Mouse (Mus musculus) CH12.LX (cell line): Measurements from ENCODE around the gene Cabp2. TPM values are rescaled to one million over a fixed set of nuclear protein-coding genes. Genes with fewer than 3 reads are reported as not detected.

ENCODE experiments used
- DNase-seq: peaks from one replicate; pipeline ENCODE4 v3.0.0-alpha.2; 2013; ENCODE audit errors: extremely low read depth
- H3K27ac ChIP-seq: 2 replicates; pipeline ENCODE4 v1.5.1; 2012; ENCODE audit warnings: low read depth, mild to moderate bottlenecking, control low read depth, moderate library complexity; ENCODE audit not compliant: insufficient read depth
- H3K27me3 ChIP-seq: replicated peaks from 2 replicates; pipeline ENCODE3; 2012; ENCODE audit warnings: inconsistent platforms
- H3K36me3 ChIP-seq, 2 experiments: replicated peaks in 1 of 2; 2 replicates each; pipeline versions ENCODE3 to v1.6.1; 2012; ENCODE audit warnings: inconsistent platforms in 1 of 2, low read length in 1 of 2, mild to moderate bottlenecking in 1 of 2, mixed read lengths in 1 of 2, moderate library complexity in 1 of 2; ENCODE audit not compliant: control insufficient read depth in 1 of 2, insufficient read depth in 1 of 2
- H3K4me1 ChIP-seq, 2 experiments: 2 replicates each; pipeline ENCODE4 v1.6.1; 2012; ENCODE audit warnings: inconsistent platforms in 1 of 2, moderate library complexity in 1 of 2; ENCODE audit not compliant: insufficient read depth in 2 of 2, control insufficient read depth in 1 of 2
- H3K4me2 ChIP-seq: 2 replicates; pipeline ENCODE4 v1.6.1; 2012; ENCODE audit warnings: low read depth, mild to moderate bottlenecking, control low read depth; ENCODE audit not compliant: poor library complexity, insufficient read depth, severe bottlenecking
- H3K4me3 ChIP-seq, 3 experiments: fragments of 150-350 bp in 1 of 3; sonication (generic) in 1 of 3; replicated peaks in 1 of 3; 2 replicates each; pipeline versions ENCODE3 to v1.5.1; 2011 to 2012; ENCODE audit warnings: low read depth in 2 of 3, low read length in 2 of 3, mild to moderate bottlenecking in 2 of 3, moderate library complexity in 2 of 3, control low read depth in 1 of 3, improper control_type of control experiment in 1 of 3, inconsistent platforms in 1 of 3, mixed read lengths in 1 of 3; ENCODE audit not compliant: poor library complexity in 1 of 3
- H3K79me2 ChIP-seq: replicated peaks from 2 replicates; pipeline ENCODE4 v1.6.1; 2012; ENCODE audit warnings: mild to moderate bottlenecking, moderate library complexity; ENCODE audit not compliant: control insufficient read depth, poor library complexity, insufficient read depth, severe bottlenecking; ENCODE audit errors: extremely low read depth
- H3K9ac ChIP-seq: 2 replicates; pipeline ENCODE4 v1.6.1; 2012; ENCODE audit warnings: low read depth, mild to moderate bottlenecking, control low read depth, moderate library complexity; ENCODE audit not compliant: insufficient read depth
- H3K9me3 ChIP-seq: replicated peaks from 2 replicates; pipeline ENCODE3; 2012; ENCODE audit warnings: low read length, inconsistent platforms, mixed read lengths
- ELF1 ChIP-seq: IDR thresholded peaks from 2 replicates; pipeline ENCODE4 v1.6.1; 2014; ENCODE audit warnings: low read depth, mild to moderate bottlenecking, inconsistent platforms, low read length, improper control_type of control experiment
- EP300 ChIP-seq: IDR thresholded peaks from 2 replicates; pipeline ENCODE4 v1.6.1; 2011; ENCODE audit warnings: low read length, improper control_type of control experiment
- ETS1 ChIP-seq: conservative IDR thresholded peaks from 2 replicates; pipeline ENCODE4 v1.6.1; 2012; ENCODE audit warnings: low read depth, mild to moderate bottlenecking, inconsistent platforms, low read length, improper control_type of control experiment, moderate library complexity
- GABPA ChIP-seq: IDR thresholded peaks from 2 replicates; pipeline ENCODE4 v1.6.1; 2012; ENCODE audit warnings: low read depth, low read length, improper control_type of control experiment, inconsistent platforms; ENCODE audit not compliant: insufficient replicate concordance
- JUN ChIP-seq: IDR thresholded peaks from 2 replicates; pipeline ENCODE4 v1.6.1; 2011; ENCODE audit warnings: low read depth, mild to moderate bottlenecking, low read length, improper control_type of control experiment, moderate library complexity; ENCODE audit not compliant: insufficient read depth
- MAFK ChIP-seq: IDR thresholded peaks from 2 replicates; pipeline ENCODE4 v1.6.1; 2011; ENCODE audit warnings: low read length, improper control_type of control experiment; ENCODE audit not compliant: insufficient replicate concordance
- MAX ChIP-seq: IDR thresholded peaks from 2 replicates; pipeline ENCODE4 v1.6.1; 2011; ENCODE audit warnings: low read length, improper control_type of control experiment
- MAZ ChIP-seq: IDR thresholded peaks from 2 replicates; pipeline ENCODE4 v1.6.1; 2012; ENCODE audit warnings: low read depth, mild to moderate bottlenecking, inconsistent platforms, low read length, improper control_type of control experiment, moderate library complexity
- MXI1 ChIP-seq: IDR thresholded peaks from 2 replicates; pipeline ENCODE4 v1.6.1; 2011; ENCODE audit warnings: mild to moderate bottlenecking, low read depth, low read length, improper control_type of control experiment
- NRF1 ChIP-seq: IDR thresholded peaks from 2 replicates; pipeline ENCODE4 v1.6.1; 2014; ENCODE audit warnings: low read depth, mild to moderate bottlenecking, inconsistent platforms, low read length, improper control_type of control experiment, moderate library complexity
- POLR2A ChIP-seq: IDR thresholded peaks from 2 replicates; pipeline ENCODE4 v1.6.1; 2011; ENCODE audit warnings: low read depth, mild to moderate bottlenecking, improper control_type of control experiment, low read length
- SIN3A ChIP-seq: IDR thresholded peaks from 2 replicates; pipeline ENCODE4 v1.6.1; 2012; ENCODE audit warnings: low read length, improper control_type of control experiment, inconsistent platforms
- SMC3 ChIP-seq: IDR thresholded peaks from 2 replicates; pipeline ENCODE4 v1.6.1; 2011; ENCODE audit warnings: low read depth, low read length, improper control_type of control experiment
- TBP ChIP-seq: conservative IDR thresholded peaks from 2 replicates; pipeline ENCODE4 v1.6.1; 2011; ENCODE audit warnings: low read depth, low read length, improper control_type of control experiment
- TCF12 ChIP-seq: IDR thresholded peaks from 2 replicates; pipeline ENCODE4 v1.6.1; 2014; ENCODE audit warnings: low read depth, mild to moderate bottlenecking, inconsistent platforms, low read length, improper control_type of control experiment
- UBTF ChIP-seq: IDR thresholded peaks from 2 replicates; pipeline ENCODE4 v1.6.1; 2012; ENCODE audit warnings: low read depth, mild to moderate bottlenecking, inconsistent platforms, low read length, improper control_type of control experiment, moderate library complexity
- ZC3H11A ChIP-seq: IDR thresholded peaks from 2 replicates; pipeline ENCODE4 v1.6.1; 2012; ENCODE audit warnings: low read depth, mild to moderate bottlenecking, inconsistent platforms, low read length, improper control_type of control experiment
- ZMIZ1 ChIP-seq: IDR thresholded peaks from 2 replicates; pipeline ENCODE4 v1.6.1; 2012; ENCODE audit warnings: low read depth, mild to moderate bottlenecking, inconsistent platforms, low read length, improper control_type of control experiment
- ZNF384 ChIP-seq: IDR thresholded peaks from 2 replicates; pipeline ENCODE4 v1.6.1; 2012; ENCODE audit warnings: low read depth, low read length, improper control_type of control experiment, inconsistent platforms
- dilution Hi-C: fragments of 300-500 bp; cut with MboI; formaldehyde crosslinking; loops from 2 replicates; pipeline ENCODE4 v1.14.3; 2020; ENCODE audit warnings: low sequenced_read_pairs; ENCODE audit not compliant: extremely low pct_unique_long_range_greater_than_20kb, extremely low pct_ligation_motif_present
- in situ Hi-C: fragments of 300-500 bp; cut with MboI; formaldehyde crosslinking; loops from 3 replicates; pipeline ENCODE4 v1.14.3; 2019; ENCODE audit warnings: low sequenced_read_pairs, low pct_ligation_motif_present, low pct_unique_long_range_greater_than_20kb, mixed read lengths
- polyA plus RNA-seq: library from polyadenylated mRNA; unstranded; fragments of >175 nt; gene quantifications from 2 replicates; pipeline ENCODE4 v1.2.1, GENCODE M21; 2012; ENCODE audit warnings: low read depth; ENCODE audit not compliant: insufficient read length
- total RNA-seq, 2 experiments: library from RNA; depleted of rRNA; stranded (reverse); fragments of 300-350 nt in 1 of 2; fragments of >200 nt in 1 of 2; gene quantifications; 2 replicates each; pipeline ENCODE4 v1.2.3; 2012 to 2014

Cabp2 gene
- total and polyA plus RNA-seq, 3 experiments: not detected

- peaks cover 18 to 64% of the 10 kb centered on the region in 2 experiments for H3K4me1 ChIP-seq
- H3K4me2 ChIP-seq: no peak overlapping the region
- no peak overlapping the region for H3K4me3 ChIP-seq
- no peak overlapping the region for H3K27ac ChIP-seq
- DNase-seq: no peak
- dilution Hi-C loops (no loop called here), in situ Hi-C loops (no loop called here)
- H3K27me3 ChIP-seq: no peaks in the 10 kb centered on the region
- H3K9me3 ChIP-seq: no peaks in the 10 kb centered on the region
- peaks cover 9% of the 10 kb centered on the region for H3K79me2 ChIP-seq
- H3K36me3 ChIP-seq: peaks cover 44 to 65% of the 10 kb centered on the region in 2 experiments
- TF ChIP-seq EP300: no peak
- TF ChIP-seq ELF1: no peak
- TF ChIP-seq SIN3A: no peak
- no peak for TF ChIP-seq ETS1
- TF ChIP-seq GABPA: no peak
- TF ChIP-seq MAZ: no peak
- TF ChIP-seq ZNF384: no peak
- no peak overlapping the region for H3K9ac ChIP-seq
Observed at GRCm38 (mm10) chr19:4102049-4102448, 20.7 kb downstream of the Cabp2 start.

DNA sequence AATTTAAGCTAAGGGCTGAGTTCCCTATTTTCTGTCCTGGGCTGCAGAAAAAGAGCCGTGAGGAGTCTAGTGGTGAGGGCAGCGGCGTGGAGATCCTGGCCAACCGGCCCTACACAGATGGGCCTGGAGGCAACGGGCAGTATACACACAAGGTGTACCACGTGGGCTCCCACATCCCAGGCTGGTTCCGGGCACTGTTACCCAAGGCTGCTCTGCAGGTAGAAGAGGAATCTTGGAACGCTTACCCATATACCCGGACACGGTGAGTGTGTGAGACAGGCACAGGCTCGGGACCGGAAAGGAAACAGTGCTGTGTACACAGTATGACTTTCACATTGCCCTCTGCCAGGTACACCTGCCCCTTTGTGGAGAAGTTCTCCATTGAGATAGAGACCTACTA is 21.2 kb downstream of the Cabp2 start:
- dilution Hi-C loops: no loop called here
- peaks cover 46 to 71% of the 10 kb centered on the region in 2 experiments for H3K36me3 ChIP-seq
- H3K4me2 ChIP-seq: no peak overlapping the region
- DNase-seq: no peak
- no peaks in the 10 kb centered on the region for H3K9me3 ChIP-seq
- H3K4me3 ChIP-seq: no peak overlapping the region
- H3K79me2 ChIP-seq: peaks cover 9% of the 10 kb centered on the region
- H3K27me3 ChIP-seq: no peaks in the 10 kb centered on the region
- H3K9ac ChIP-seq: no peak overlapping the region
- in situ Hi-C loops: no loop called here
- no peak for TF ChIP-seq NRF1
- no peak for TF ChIP-seq SMC3
- no peak for TF ChIP-seq ZMIZ1
- no peak for TF ChIP-seq TCF12
- no peak for TF ChIP-seq ZC3H11A
- TF ChIP-seq SIN3A: no peak
- H3K4me1 ChIP-seq: peaks cover 18 to 64% of the 10 kb centered on the region in 2 experiments
- H3K27ac ChIP-seq: no peak overlapping the region

GRCm38 (mm10) chr19:4103294-4103693 is 21.9 kb downstream of the Cabp2 start:
- no peak overlapping the region for H3K4me2 ChIP-seq
- H3K27me3 ChIP-seq: no peaks in the 10 kb centered on the region
- no peak for TF ChIP-seq EP300
- TF ChIP-seq POLR2A: no peak
- no peak for TF ChIP-seq TCF12
- TF ChIP-seq GABPA: no peak
- TF ChIP-seq MAX: no peak
- no peak for TF ChIP-seq MAFK
- no peak for TF ChIP-seq TBP
- no peak for TF ChIP-seq MXI1
- no peak for TF ChIP-seq UBTF
- no peak for TF ChIP-seq JUN
- dilution Hi-C loops (no loop called here), in situ Hi-C loops (no loop called here)
- peaks cover 18 to 59% of the 10 kb centered on the region in 2 experiments for H3K4me1 ChIP-seq
- DNase-seq: no peak
- H3K27ac ChIP-seq: no peak overlapping the region
- no peak overlapping the region for H3K4me3 ChIP-seq
- no peaks in the 10 kb centered on the region for H3K9me3 ChIP-seq
- H3K36me3 ChIP-seq: peaks cover 50 to 75% of the 10 kb centered on the region in 2 experiments
- 0 out of 2 replicates have a peak, but pooled peaks cover 3% of the 10 kb centered on the region for H3K79me2 ChIP-seq
- H3K9ac ChIP-seq: no peak overlapping the region
